Mouse (Mus musculus) stomach, embryonic 14.5 days (tissue): Measurements from ENCODE around the gene Chrna9. TPM values are rescaled to one million over a fixed set of nuclear protein-coding genes. Genes with fewer than 3 reads are reported as not detected.

Experiments
- ATAC-seq: fragments of 200-750 bp; cut with Nextera tagmentation; 2 replicates; pipeline ENCODE4 v1.8.0; 2017; ENCODE audit warnings: low read depth, moderate TSS enrichment; ENCODE audit not compliant: insufficient number of reproducible peaks, insufficient read depth, low FRiP score
- H3K27ac ChIP-seq: fragments of 300-500 bp; sonication (generic); 2 replicates; pipeline ENCODE4 v1.5.1; 2014; ENCODE audit warnings: mild to moderate bottlenecking, low read length, moderate library complexity, mixed read lengths
- H3K27me3 ChIP-seq: fragments of 300-500 bp; sonication (generic); 2 replicates; pipeline ENCODE4 v1.6.1; 2014; ENCODE audit warnings: low read length, control low read depth, mixed read lengths; ENCODE audit not compliant: control insufficient read depth, insufficient read depth
- H3K36me3 ChIP-seq: fragments of 300-500 bp; sonication (generic); 2 replicates; pipeline ENCODE4 v1.6.1; 2014; ENCODE audit warnings: mild to moderate bottlenecking, control low read depth, low read length, moderate library complexity, mixed read lengths; ENCODE audit not compliant: control insufficient read depth, insufficient read depth
- H3K4me1 ChIP-seq: fragments of 300-500 bp; sonication (generic); 2 replicates; pipeline ENCODE4 v1.6.1; 2014; ENCODE audit warnings: low read length, control low read depth, mixed read lengths; ENCODE audit not compliant: control insufficient read depth, insufficient read depth
- H3K4me2 ChIP-seq: fragments of 300-500 bp; sonication (generic); replicated peaks from 2 replicates; pipeline ENCODE4 v1.6.1; 2014; ENCODE audit warnings: low read depth, low read length, control low read depth
- H3K4me3 ChIP-seq: fragments of 300-500 bp; sonication (generic); 2 replicates; pipeline ENCODE4 v1.5.1; 2014; ENCODE audit warnings: low read depth, low read length, control low read depth
- H3K9ac ChIP-seq: fragments of 300-500 bp; sonication (generic); replicated peaks from 2 replicates; pipeline ENCODE4 v1.6.1; 2014; ENCODE audit warnings: low read depth, mild to moderate bottlenecking, control low read depth, low read length, moderate library complexity, mixed read lengths
- H3K9me3 ChIP-seq: fragments of 300-500 bp; sonication (generic); 2 replicates; pipeline ENCODE4 v1.6.1; 2016; ENCODE audit warnings: low read depth, low read length, control low read depth; ENCODE audit not compliant: control insufficient read depth
- WGBS: fragments of 180-500 bp; shearing (Covaris S2); extraction: QIAGEN DNeasy Blood & Tissue Kit; methylation state at CpG from one replicate; pipeline ENCODE4 v1.1.7; 2014; 5-methylcytosine and 5-hydroxymethylcytosine counted together
- polyA plus RNA-seq: library from polyadenylated mRNA; unstranded; fragments of >200 nt; fragmentation: Nextera tagmentation; extraction: Ambion mirVana; gene quantifications from 2 replicates; pipeline ENCODE4 v1.2.1, GENCODE M21; 2014

Chrna9 gene
- polyA plus RNA-seq, 1 experiment from 2014 or later = not detected

DNA sequence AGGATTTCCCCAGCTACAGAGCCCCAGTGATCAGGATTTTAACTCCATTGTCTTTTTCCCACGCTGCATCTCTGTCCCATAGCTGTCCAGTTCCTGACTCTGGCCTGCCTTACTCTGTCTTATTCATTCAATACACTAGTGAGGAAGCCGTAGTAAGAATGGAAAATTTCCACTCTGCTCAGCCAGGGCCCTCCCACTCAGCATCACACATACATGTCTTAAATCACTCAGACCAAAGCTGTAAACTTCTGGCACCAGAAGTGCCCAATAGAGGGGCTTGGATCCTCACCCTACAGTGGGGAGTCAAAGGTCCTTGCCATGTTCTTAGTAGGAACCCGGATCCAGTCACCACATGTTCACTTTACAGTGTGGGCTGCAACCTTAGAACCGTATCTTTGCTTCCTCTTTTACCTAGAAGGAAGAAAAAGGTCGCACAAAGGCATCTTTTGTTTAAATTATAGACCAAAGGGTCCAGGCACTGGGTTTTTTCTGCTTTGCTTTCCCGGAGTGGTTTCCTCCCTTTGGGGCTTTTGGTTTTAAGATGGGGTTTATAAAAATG lies 65.9 kb downstream of the Chrna9 start:
- no peak for ATAC-seq

DNA sequence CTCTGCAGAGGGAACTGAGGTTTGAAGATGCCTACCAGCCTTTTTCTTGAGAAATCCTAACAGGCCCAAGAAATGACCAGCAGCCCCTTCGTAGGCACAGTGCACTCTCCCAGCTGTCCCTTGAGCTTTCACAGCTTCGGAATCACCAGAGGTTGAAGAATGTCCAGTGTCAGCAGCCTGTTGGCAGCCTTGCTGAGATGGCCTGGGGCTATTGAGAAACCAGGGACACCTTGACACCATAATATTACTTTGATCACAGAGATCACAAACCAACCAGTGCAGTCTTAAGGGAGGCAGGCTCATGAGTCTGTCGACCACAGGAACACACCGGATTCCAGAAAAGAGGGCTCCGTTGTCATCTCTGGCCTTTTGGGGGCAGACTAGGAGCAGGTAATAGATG lies 66.5 kb downstream of the Chrna9 start:
- WGBS = 77% methylated on average over 5 of the region's 5 CpGs
- Histone ChIP-seq H3K4me2 (no peak overlapping the region), H3K4me3 (no peak overlapping the region), H3K27ac (no peak overlapping the region), H3K9ac (no peak overlapping the region), H3K9me3 (no peaks in the 10 kb centered on the region), H3K4me1 (0 out of 2 replicates have a peak, but pooled peaks cover 3% of the 10 kb centered on the region), H3K27me3 (no peaks in the 10 kb centered on the region), H3K36me3 (no peaks in the 10 kb centered on the region)
- no peak for ATAC-seq

More for the DNA sequence above, 65.9 kb downstream of the Chrna9 start:
- H3K27ac ChIP-seq = no peak overlapping the region
- WGBS = 38% methylated on average over 6 of the region's 6 CpGs
- 0 out of 2 replicates have a peak, but pooled peaks cover 3% of the 10 kb centered on the region for H3K4me1 ChIP-seq
- H3K27me3 ChIP-seq = no peaks in the 10 kb centered on the region
- H3K4me2 ChIP-seq = no peak overlapping the region
- no peaks in the 10 kb centered on the region for H3K36me3 ChIP-seq
- H3K9me3 ChIP-seq = no peaks in the 10 kb centered on the region
- H3K9ac ChIP-seq = no peak overlapping the region
- no peak overlapping the region for H3K4me3 ChIP-seq

DNA sequence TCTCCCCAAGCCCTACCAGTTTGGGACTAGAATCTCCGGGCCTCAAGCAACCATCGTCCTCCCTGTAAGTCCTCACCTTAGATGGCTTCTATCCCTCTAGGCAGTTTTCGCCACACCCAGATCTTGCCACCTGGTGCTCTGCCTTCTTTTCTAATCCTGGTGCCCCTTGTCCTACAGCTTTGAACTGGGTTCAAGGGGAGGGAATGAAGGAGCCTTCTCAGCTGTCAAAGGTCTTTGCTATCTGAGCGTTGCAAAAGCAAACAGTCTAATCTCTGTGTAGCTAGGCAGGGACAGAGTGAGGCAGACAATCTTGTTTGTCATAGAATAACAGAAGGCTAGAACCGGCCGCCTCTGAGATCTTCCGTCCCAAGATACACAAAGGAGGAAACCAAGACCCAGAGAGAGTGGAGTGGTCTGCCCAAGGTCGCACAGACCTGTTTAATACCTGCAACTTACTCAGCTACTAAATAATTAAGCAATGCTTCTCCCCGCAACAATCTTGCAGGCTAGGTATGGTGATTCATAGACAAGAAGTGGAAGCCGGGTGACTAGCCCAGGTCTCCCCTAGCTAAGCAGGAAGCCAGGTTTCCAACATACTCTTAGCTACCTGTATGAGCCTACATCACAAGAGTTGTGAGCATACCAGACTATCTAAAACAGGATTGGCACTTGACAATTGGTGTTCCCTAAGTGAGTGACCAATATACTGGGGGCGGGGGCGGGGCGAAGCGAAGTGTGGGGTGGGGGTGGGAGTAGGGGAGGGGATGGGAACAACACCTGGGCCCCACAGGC lies 69.6 kb downstream of the Chrna9 start, which contains the start of gene 9130230L23Rik:
Gene 9130230L23Rik (minus strand): TSS at position 152 of the 792 bp plus-strand sequence.
- Histone ChIP-seq H3K4me2 (no peak within 1 kb of the TSS; the same call in 1 of the 2 replicates), H3K9me3 (no peaks in the 10 kb centered on the region), H3K27me3 (no peaks in the 10 kb centered on the region), H3K4me3 (no peak within 1 kb of the TSS), H3K9ac (no peak within 1 kb of the TSS), H3K27ac (peak within 1 kb of the TSS; percentile 87), H3K36me3 (no peaks in the 10 kb centered on the region), H3K4me1 (0 out of 2 replicates have a peak, but pooled peaks cover 3% of the 10 kb centered on the region)
- 56% methylated on average over 14 of the region's 14 CpGs for WGBS
- ATAC-seq = peak; percentile 92

DNA sequence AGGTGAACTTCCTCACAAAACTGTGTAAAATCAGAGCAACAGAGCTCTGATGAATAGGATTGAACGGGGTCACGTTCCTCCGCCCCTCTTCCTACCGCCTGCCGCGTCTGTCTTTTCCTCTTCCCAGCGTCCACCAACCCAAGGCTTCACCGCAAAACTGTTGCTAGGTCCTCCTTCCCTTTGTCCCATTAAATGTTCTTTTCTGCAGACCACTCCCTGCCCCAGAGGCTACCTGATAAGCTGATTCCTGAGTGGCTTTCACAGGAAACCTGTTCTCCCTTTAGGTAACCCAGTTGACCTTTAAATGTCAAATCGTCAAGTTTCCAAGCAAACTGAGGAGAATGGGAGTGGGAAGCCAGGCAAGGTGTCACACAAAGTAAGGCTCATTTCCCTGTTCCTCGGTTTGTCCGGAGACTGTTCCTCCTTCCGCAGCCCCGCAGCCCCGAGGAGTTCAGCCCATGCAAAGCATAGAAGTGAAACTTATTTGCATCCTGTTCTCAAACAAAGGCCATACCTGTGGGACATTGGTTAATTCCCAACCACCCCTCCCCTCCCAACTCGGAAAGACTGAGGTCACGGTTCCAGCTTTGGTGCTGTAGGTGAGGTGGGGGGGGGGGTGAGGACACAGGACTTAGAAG lies 70.4 kb downstream of the Chrna9 start:
- Histone ChIP-seq H3K4me1 (no peaks in the 10 kb centered on the region), H3K27me3 (no peaks in the 10 kb centered on the region), H3K9ac (no peak overlapping the region), H3K4me2 (peak overlapping the region; percentile 6; the same call in 1 of the 2 replicates), H3K27ac (peak overlapping the region; percentile 87), H3K9me3 (no peaks in the 10 kb centered on the region), H3K36me3 (no peaks in the 10 kb centered on the region), H3K4me3 (no peak overlapping the region)
- 0 out of 2 replicates have a peak, but pooled peaks have one; percentile 24 for ATAC-seq
- 45% methylated on average over 16 of the region's 16 CpGs for WGBS

DNA sequence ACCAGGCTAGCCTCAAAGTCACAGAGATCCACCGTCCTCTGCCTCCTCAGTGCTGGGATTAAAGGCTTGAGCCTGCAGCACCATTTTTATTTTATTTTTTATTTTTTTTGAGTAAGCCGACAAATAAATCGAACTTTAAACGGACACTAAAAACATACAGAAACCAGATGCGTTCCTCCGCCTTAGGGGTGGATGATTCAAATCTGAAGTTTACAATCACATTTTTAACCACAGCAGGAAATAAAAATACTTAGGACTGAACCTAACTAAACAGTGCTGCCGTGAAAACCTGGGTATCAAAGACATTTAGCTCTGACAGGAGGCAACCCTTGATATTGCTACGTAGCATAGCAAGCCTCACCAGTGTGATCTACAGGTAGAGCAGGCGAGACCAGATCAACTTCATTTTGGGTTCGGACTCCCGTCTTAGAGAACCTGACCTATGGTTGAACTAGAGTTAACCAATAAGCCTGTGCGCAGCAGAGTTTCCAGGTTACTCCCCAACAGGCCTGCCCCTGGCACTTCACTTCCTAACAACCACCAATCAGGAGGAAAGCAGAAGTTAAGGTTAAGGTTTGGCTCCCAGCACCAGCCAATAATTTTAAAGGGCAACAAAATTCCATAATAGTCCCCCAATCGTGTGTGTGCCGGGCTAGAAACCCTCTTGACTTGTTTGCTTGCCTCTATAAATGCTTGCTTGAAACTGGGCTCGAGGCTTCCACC lies 73.7 kb downstream of the Chrna9 start:
- Histone ChIP-seq H3K9me3 (no peaks in the 10 kb centered on the region), H3K4me1 (no peaks in the 10 kb centered on the region), H3K9ac (no peak overlapping the region), H3K36me3 (no peaks in the 10 kb centered on the region), H3K4me2 (no peak overlapping the region), H3K27ac (no peak overlapping the region), H3K4me3 (no peak overlapping the region), H3K27me3 (no peaks in the 10 kb centered on the region)
- 76% methylated on average over 15 of the region's 15 CpGs for WGBS
- ATAC-seq = no peak

DNA sequence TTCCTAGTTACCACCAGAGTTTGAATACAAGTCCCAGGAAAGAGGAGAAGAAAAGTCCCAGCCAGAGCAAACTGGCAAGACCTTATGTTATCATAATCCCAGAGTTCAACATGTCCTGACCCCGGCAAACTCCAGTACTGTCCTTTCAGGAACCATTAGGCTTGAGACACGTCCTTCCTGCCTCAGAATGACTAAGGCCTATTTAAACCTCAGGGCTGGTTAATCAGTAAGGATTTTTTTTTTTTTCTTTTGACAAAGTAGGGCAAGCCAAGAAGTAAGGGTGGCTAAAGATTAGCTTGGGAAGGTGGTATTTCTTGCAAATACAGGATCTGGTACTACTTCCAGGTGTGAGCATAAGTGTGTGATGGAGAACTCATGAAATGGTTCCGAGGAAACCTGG lies 79.3 kb downstream of the Chrna9 start:
- no peak overlapping the region for H3K4me2 ChIP-seq
- H3K4me3 ChIP-seq = no peak overlapping the region
- no peaks in the 10 kb centered on the region for H3K9me3 ChIP-seq
- H3K9ac ChIP-seq = no peak overlapping the region
- ATAC-seq = no peak
- no peaks in the 10 kb centered on the region for H3K4me1 ChIP-seq
- H3K27me3 ChIP-seq = no peaks in the 10 kb centered on the region
- 65% methylated on average over 3 of the region's 3 CpGs for WGBS
- H3K36me3 ChIP-seq = no peaks in the 10 kb centered on the region
- H3K27ac ChIP-seq = no peak overlapping the region

DNA sequence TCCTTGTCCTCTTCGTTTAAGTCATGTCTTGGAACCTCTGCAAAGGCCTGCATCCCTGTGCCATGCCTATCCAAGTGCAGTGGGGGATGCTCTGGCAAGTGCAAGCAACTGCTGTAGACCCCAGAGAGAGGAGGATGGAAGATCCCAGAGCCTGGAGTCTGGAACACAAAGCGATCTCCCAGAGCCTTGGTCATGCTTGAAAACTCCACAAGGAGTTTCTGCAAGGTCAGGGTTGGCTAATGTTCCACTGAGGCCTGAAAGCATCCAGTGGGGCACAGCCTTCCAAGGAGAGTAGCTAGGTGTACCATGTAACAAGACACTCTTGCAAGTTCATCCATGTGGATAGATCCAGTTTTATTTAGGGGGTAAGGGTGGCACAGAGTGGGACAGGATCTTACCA lies 79.7 kb downstream of the Chrna9 start:
- H3K9me3 ChIP-seq = no peaks in the 10 kb centered on the region
- no peak for ATAC-seq
- H3K4me1 ChIP-seq = no peaks in the 10 kb centered on the region
- H3K9ac ChIP-seq = no peak overlapping the region
- no peak overlapping the region for H3K27ac ChIP-seq
- no peak overlapping the region for H3K4me3 ChIP-seq
- no peaks in the 10 kb centered on the region for H3K27me3 ChIP-seq
- no peaks in the 10 kb centered on the region; the same call in 1 of the 2 replicates for H3K36me3 ChIP-seq
- 82% methylated on average over 2 of the region's 2 CpGs for WGBS
- no peak overlapping the region for H3K4me2 ChIP-seq

DNA sequence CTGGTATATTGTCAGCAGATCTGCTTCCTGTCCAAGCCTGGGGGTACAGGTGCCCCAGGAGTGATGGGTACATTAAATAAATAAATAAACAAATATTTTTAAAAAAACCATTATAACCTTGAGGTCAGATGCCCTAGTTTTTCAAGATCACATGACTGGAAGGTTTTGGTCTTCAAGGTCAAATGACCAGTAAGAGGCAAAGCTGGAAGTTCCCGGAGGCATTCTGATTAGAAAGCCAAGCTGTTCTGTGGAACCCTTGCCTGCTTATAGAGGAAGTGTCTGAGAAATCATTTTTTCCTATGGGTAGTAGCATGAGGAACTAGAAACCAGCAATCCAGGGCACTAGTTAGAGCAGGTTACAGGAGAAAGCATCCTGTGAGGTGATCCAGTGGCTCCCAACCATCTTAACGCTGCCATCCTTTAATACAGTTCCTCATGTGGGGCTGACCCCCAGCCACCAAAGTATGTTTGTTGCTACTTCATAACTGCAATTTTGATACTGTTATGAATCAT lies 80.8 kb downstream of the Chrna9 start:
- WGBS = 89% methylated on average over 2 of the region's 2 CpGs
- no peaks in the 10 kb centered on the region for H3K27me3 ChIP-seq
- H3K4me1 ChIP-seq = no peaks in the 10 kb centered on the region
- no peaks in the 10 kb centered on the region for H3K9me3 ChIP-seq
- H3K36me3 ChIP-seq = no peaks in the 10 kb centered on the region; the same call in 1 of the 2 replicates
- ATAC-seq = no peak
- no peak overlapping the region for H3K4me3 ChIP-seq
- no peak overlapping the region for H3K27ac ChIP-seq
- H3K9ac ChIP-seq = no peak overlapping the region
- H3K4me2 ChIP-seq = no peak overlapping the region
